Mouse (Mus musculus) myocyte (in vitro differentiated cells): ENCODE results near the gene Olfr97. TPM values are rescaled to one million over a fixed set of nuclear protein-coding genes. Genes with fewer than 3 reads are reported as not detected.

Experiments used
- H3K27me3 ChIP-seq: one replicate; pipeline ENCODE4 v1.6.1; 2011; ENCODE audit not compliant: control insufficient read depth, insufficient read depth, insufficient read length
- H3K36me3 ChIP-seq: one replicate; pipeline ENCODE4 v1.6.1; 2011; ENCODE audit not compliant: control insufficient read depth, insufficient read depth
- H3K4me2 ChIP-seq: one replicate; pipeline ENCODE4 v1.6.1; 2011; ENCODE audit warnings: low read depth, control low read depth
- H3K4me3 ChIP-seq: one replicate; pipeline ENCODE4 v1.5.1; 2011; ENCODE audit warnings: mild to moderate bottlenecking, control low read depth, moderate library complexity
- H3K79me2 ChIP-seq: one replicate; pipeline ENCODE4 v1.6.1; 2011; ENCODE audit not compliant: control insufficient read depth, insufficient read depth
- H3ac ChIP-seq: one replicate; pipeline ENCODE4 v1.6.1; 2011; ENCODE audit not compliant: control insufficient read depth, insufficient read length
- CEBPB ChIP-seq: IDR thresholded peaks from 2 replicates; pipeline ENCODE4 v1.6.1; 2011; ENCODE audit warnings: mild to moderate bottlenecking, moderate library complexity; ENCODE audit not compliant: poor library complexity, insufficient read depth, severe bottlenecking
- E2F4 ChIP-seq: IDR thresholded peaks from one replicate; pipeline ENCODE4 v1.6.1; 2011; ENCODE audit warnings: mild to moderate bottlenecking, control low read depth, moderate library complexity; ENCODE audit not compliant: insufficient read depth
- MAX ChIP-seq: IDR thresholded peaks from one replicate; pipeline ENCODE4 v1.6.1; 2011; ENCODE audit warnings: low read depth, mild to moderate bottlenecking, control low read depth
- MYOD1 ChIP-seq, 3 experiments: IDR thresholded peaks; one replicate each; pipeline ENCODE4 v1.6.1; 2011; ENCODE audit warnings: control low read depth in 2 of 3, low read depth in 2 of 3, mild to moderate bottlenecking in 2 of 3, moderate library complexity in 1 of 3; ENCODE audit not compliant: insufficient read length in 2 of 3, control insufficient read depth in 1 of 3
- MYOG ChIP-seq, 3 experiments: IDR thresholded peaks; one replicate each; pipeline ENCODE4 v1.6.1; 2011; ENCODE audit warnings: control low read depth in 2 of 3, low read depth in 2 of 3, mild to moderate bottlenecking in 2 of 3; ENCODE audit not compliant: insufficient read length in 2 of 3, control insufficient read depth in 1 of 3, insufficient read depth in 1 of 3
- POLR2A ChIP-seq: IDR thresholded peaks from one replicate; pipeline ENCODE4 v1.6.1; 2011; ENCODE audit warnings: low read depth, mild to moderate bottlenecking, control low read depth, moderate library complexity; ENCODE audit not compliant: insufficient read length
- POLR2AphosphoS2 ChIP-seq: IDR thresholded peaks from one replicate; pipeline ENCODE4 v1.6.1; 2011; ENCODE audit warnings: low read depth, control low read depth; ENCODE audit not compliant: insufficient read length
- REST ChIP-seq: IDR thresholded peaks from one replicate; pipeline ENCODE4 v1.6.1; 2011; ENCODE audit warnings: mild to moderate bottlenecking, control low read depth, moderate library complexity; ENCODE audit not compliant: insufficient read depth, insufficient read length
- SRF ChIP-seq: IDR thresholded peaks from one replicate; pipeline ENCODE4 v1.6.1; 2011; ENCODE audit warnings: low read depth; ENCODE audit not compliant: control insufficient read depth, insufficient read length
- TCF12 ChIP-seq: IDR thresholded peaks from one replicate; pipeline ENCODE4 v1.6.1; 2011; ENCODE audit warnings: mild to moderate bottlenecking, control low read depth; ENCODE audit not compliant: poor library complexity, insufficient read depth, severe bottlenecking
- TCF3 ChIP-seq: IDR thresholded peaks from one replicate; pipeline ENCODE4 v1.6.1; 2011; ENCODE audit warnings: low read depth, control low read depth; ENCODE audit not compliant: insufficient read length
- USF1 ChIP-seq: IDR thresholded peaks from one replicate; pipeline ENCODE4 v1.6.1; 2011; ENCODE audit warnings: low read depth, mild to moderate bottlenecking, control low read depth, moderate library complexity
- polyA plus RNA-seq: library from polyadenylated mRNA; unstranded; fragments of >200 nt; fragmentation: generic; extraction: Trizol; gene quantifications from one replicate; pipeline ENCODE4 v1.2.1, GENCODE M21; 2012; ENCODE audit warnings: missing spikeins

Gene Olfr97
- polyA plus RNA-seq, 1 experiment = not detected

DNA sequence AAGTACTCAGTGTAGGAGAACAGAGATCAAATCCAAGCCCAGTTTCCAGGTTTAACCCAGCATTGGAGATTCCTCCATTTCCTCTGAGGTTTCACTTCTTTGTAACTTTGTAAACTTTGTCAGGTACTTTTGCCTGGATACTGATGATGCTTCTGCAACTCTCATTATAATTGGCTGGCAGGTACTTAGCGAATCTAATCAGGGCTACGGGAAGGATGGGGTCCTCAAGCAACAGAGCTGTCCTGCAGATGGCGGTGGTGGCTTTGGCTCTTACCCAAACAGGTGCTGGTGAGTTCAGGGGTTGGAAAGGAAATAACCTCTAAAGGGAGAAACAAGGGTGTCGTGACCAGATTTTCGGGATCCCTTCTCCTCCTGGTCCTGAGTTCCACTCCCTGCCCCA, 9.6 kb upstream of the Olfr97 start:
- TF ChIP-seq CEBPB (no peak), TCF3 (no peak), POLR2AphosphoS2 (no peak), SRF (no peak), MYOD1 (IDR thresholded peaks at IDR 0.05; ENCODE audit: control insufficient read depth in 1 of 3, insufficient read length in 2 of 3, low read depth in 2 of 3) (no peak), REST (no peak)
- H3K79me2 ChIP-seq = no peaks in the 10 kb centered on the region
- H3K36me3 ChIP-seq = no peaks in the 10 kb centered on the region
- no peak overlapping the region for H3ac ChIP-seq
- no peak overlapping the region for H3K4me3 ChIP-seq
- H3K27me3 ChIP-seq = no peaks in the 10 kb centered on the region
- peak overlapping the region; percentile 18 for H3K4me2 ChIP-seq

DNA sequence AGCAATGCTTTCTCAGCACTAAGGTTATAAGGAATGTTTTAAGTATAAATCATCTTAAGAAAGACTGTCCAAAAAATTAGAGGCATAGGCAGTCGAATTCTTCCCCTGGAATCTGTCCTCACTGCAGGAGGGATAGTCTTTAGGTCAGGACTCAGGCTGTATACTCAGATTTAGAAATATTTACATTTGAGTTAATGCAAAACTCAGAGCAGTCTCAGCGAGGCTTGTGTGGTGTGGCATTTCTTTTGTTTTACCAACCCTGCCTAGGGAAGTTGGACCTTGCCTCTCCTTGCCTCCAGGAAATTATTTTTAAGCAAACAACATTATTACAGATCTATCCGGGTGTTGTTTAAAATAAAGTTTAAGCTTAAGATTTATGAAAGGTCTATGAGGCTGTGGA, 5.1 kb upstream of the Olfr97 start:
- H3K36me3 ChIP-seq = no peaks in the 10 kb centered on the region
- no peak overlapping the region for H3K4me3 ChIP-seq
- TF ChIP-seq POLR2A (no peak), USF1 (no peak), POLR2AphosphoS2 (no peak), MYOD1 (IDR thresholded peaks at IDR 0.05; ENCODE audit: control insufficient read depth in 1 of 3, insufficient read length in 2 of 3, low read depth in 2 of 3) (no peak), MYOG (IDR thresholded peaks at IDR 0.05; ENCODE audit: control insufficient read depth in 1 of 3, insufficient read depth in 1 of 3, insufficient read length in 2 of 3, low read depth in 2 of 3) (no peak), MAX (no peak), E2F4 (no peak), TCF12 (no peak), CEBPB (no peak), REST (no peak), SRF (no peak), TCF3 (no peak)
- no peak overlapping the region for H3ac ChIP-seq
- H3K4me2 ChIP-seq = no peak overlapping the region
- H3K27me3 ChIP-seq = no peaks in the 10 kb centered on the region
- no peaks in the 10 kb centered on the region for H3K79me2 ChIP-seq

DNA sequence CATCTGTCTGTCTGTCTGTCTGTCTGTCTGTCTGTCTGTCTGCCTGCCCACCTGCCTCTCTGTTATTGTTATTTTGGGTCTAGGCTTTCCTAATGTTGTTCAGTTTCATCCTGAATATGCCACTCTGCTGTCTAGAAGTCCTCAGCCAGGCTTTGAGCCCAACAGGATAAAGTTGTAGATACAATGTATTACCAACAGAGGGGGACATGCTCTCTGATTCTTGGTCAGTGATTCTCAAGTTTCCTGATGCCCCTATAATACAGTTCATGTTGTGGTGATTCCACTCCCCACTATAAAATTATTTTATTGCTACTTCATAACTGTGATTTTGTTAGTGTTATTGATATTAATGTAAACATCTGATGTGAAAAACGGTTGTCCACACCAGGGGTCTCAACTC, 15.3 kb downstream of the Olfr97 start:
- H3K27me3 ChIP-seq = no peaks in the 10 kb centered on the region
- TF ChIP-seq MAX = no peak
- no peak for TF ChIP-seq MYOD1 (IDR thresholded peaks at IDR 0.05; ENCODE audit: control insufficient read depth in 1 of 3, insufficient read length in 2 of 3, low read depth in 2 of 3)
- no peak for TF ChIP-seq E2F4
- no peak for TF ChIP-seq REST
- no peak for TF ChIP-seq POLR2A
- TF ChIP-seq TCF12 = no peak
- no peak overlapping the region for H3K4me3 ChIP-seq
- no peaks in the 10 kb centered on the region for H3K79me2 ChIP-seq
- H3K4me2 ChIP-seq = no peak overlapping the region
- no peaks in the 10 kb centered on the region for H3K36me3 ChIP-seq
- H3ac ChIP-seq = no peak overlapping the region

DNA sequence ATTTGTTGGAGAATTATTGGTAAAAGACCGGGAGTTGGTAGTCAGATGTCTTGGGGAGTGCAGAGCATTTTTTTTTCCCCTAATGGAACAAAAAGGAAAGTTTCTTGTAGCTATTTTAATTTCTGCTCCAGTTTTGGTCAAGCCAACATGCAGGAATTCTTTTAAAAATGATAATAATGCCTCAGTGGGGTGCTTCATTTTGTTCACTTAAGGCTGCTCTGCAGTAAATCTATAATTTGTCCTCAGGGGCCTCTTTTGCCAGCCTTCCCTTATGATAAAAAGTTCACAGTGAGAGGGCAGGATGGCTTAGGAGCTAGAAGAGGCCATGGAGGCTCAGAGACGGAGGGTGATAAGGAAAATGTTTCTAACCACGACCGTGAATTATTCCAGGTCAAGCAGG, 17.3 kb downstream of the Olfr97 start, which contains the start of gene Olfr96:
Gene Olfr96 (plus strand): TSS at position 301 of the 400 bp plus-strand sequence.
- Histone ChIP-seq H3ac (no peak within 1 kb of the TSS), H3K27me3 (no peaks in the 10 kb centered on the region), H3K36me3 (no peaks in the 10 kb centered on the region), H3K4me3 (no peak within 1 kb of the TSS), H3K79me2 (no peaks in the 10 kb centered on the region), H3K4me2 (no peak within 1 kb of the TSS)
- no peak for TF ChIP-seq POLR2A

DNA sequence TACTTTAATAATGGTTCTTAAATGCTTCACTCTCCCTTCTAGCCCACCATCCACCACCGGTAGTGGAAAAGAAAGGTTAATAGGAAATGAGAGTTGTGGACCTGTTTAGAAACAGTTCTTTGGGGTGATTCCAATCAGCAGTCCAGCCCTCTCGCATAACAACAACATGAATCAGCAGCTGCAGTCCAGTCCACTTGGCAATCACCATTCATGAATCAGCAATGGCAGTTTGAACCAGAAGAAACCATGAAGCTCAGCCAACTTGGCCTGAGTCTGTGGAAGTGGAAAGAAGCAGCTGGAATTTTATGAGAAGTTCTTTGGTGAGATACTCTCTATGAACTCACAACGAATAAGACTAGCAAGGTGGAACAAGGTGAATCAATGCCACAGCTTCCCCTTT, 18.6 kb downstream of the Olfr97 start:
- TF ChIP-seq SRF (no peak), REST (no peak), TCF3 (no peak), MYOD1 (IDR thresholded peaks at IDR 0.05; ENCODE audit: control insufficient read depth in 1 of 3, insufficient read length in 2 of 3, low read depth in 2 of 3) (no peak), POLR2AphosphoS2 (no peak), MYOG (IDR thresholded peaks at IDR 0.05; ENCODE audit: control insufficient read depth in 1 of 3, insufficient read depth in 1 of 3, insufficient read length in 2 of 3, low read depth in 2 of 3) (no peak), CEBPB (no peak), MAX (no peak), E2F4 (no peak), POLR2A (no peak), TCF12 (no peak), USF1 (no peak)
- H3K27me3 ChIP-seq = no peaks in the 10 kb centered on the region
- H3K4me2 ChIP-seq = no peak overlapping the region
- H3K36me3 ChIP-seq = no peaks in the 10 kb centered on the region
- no peak overlapping the region for H3K4me3 ChIP-seq
- H3ac ChIP-seq = no peak overlapping the region
- H3K79me2 ChIP-seq = no peaks in the 10 kb centered on the region
